Mouse (Mus musculus) c-Kit-positive CD71-negative TER-119-negative erythroid progenitor cells, embryonic 14.5 days (primary cell): Measurements from ENCODE around the gene Polr2e.

Source experiments
- DNase-seq: peaks from one replicate; pipeline ENCODE4 v3.0.0-alpha.2; 2013; ENCODE audit warnings: low read depth

Polr2e gene

GRCm38 (mm10) chr10:80016511-80016910 lies 23.1 kb downstream of the Polr2e start, which contains the start of gene Arhgap45:
Gene Arhgap45, plus strand, starts transcription at chr10:80016653.
- DNase-seq: peak; percentile 84

- no peak for DNase-seq
Measured at GRCm38 (mm10) chr10:80015583-80015982, 24.0 kb downstream of the Polr2e start.

- no peak for DNase-seq
Measured at GRCm38 (mm10) chr10:80014484-80015290, 24.9 kb downstream of the Polr2e start.

- no peak for DNase-seq
Measured at GRCm38 (mm10) chr10:80013609-80014008, 26.0 kb downstream of the Polr2e start.

GRCm38 (mm10) chr10:80011740-80012139 lies 27.9 kb downstream of the Polr2e start:
- no peak for DNase-seq

GRCm38 (mm10) chr10:80004233-80004705 lies 35.3 kb downstream of the Polr2e start:
- DNase-seq: no peak

GRCm38 (mm10) chr10:80003374-80004232 lies 36.0 kb downstream of the Polr2e start:
- DNase-seq: no peak

- DNase-seq: no peak
Measured at GRCm38 (mm10) chr10:80002829-80003228, 36.8 kb downstream of the Polr2e start.

- no peak for DNase-seq
Measured at GRCm38 (mm10) chr10:80001945-80002344, 37.6 kb downstream of the Polr2e start.

GRCm38 (mm10) chr10:79997819-79998218 lies 41.8 kb downstream of the Polr2e start:
- DNase-seq: no peak

GRCm38 (mm10) chr10:79997034-79997760 lies 42.4 kb downstream of the Polr2e start:
- no peak for DNase-seq

- peak; percentile 98 for DNase-seq
Measured at GRCm38 (mm10) chr10:79996272-79997033, 43.1 kb downstream of the Polr2e start, which contains the start of gene Abca7. Gene Abca7, plus strand, starts transcription at chr10:79996494.

- DNase-seq: no peak
Measured at GRCm38 (mm10) chr10:79995636-79996035, 44.0 kb downstream of the Polr2e start.

- no peak for DNase-seq
Measured at GRCm38 (mm10) chr10:79994397-79995115, 45.0 kb downstream of the Polr2e start.

GRCm38 (mm10) chr10:79991548-79991947 lies 48.0 kb downstream of the Polr2e start:
- no peak for DNase-seq

GRCm38 (mm10) chr10:79991099-79991498 lies 48.5 kb downstream of the Polr2e start:
- DNase-seq: no peak

- no peak for DNase-seq
Measured at GRCm38 (mm10) chr10:79989870-79990269, 49.7 kb downstream of the Polr2e start.

- DNase-seq: no peak
Measured at GRCm38 (mm10) chr10:79989272-79989786, 50.3 kb downstream of the Polr2e start.

- DNase-seq: no peak
Measured at GRCm38 (mm10) chr10:79988506-79989271, 50.9 kb downstream of the Polr2e start, which contains the start of gene Cnn2. Gene Cnn2, plus strand, starts transcription at chr10:79988584.
